In the genomic region with DNA sequence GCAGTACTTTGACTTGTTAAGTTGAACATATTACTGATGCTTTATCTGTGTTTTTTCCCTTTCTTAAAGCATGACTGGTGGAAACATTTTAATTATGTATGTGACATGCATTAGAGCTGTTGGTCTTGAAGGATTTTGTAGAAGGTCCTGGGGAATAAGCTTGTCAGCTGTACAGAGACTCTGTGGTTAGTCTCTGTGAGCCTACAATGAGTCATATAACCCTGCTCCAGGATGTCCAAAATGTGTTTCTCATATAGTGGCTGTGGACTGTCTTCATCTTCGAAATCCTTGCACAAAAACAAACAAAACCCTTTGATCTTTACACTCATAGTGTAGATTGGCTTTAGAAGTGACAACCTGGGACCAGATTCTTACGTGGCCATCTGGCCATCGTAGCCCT, we compare ENCODE assay signal across 15 mouse cellular contexts.
"Had no signal": no experiment of that assay in that cellular context is flagged by ENCODE, and none has a peak within 500 bp of the region (broad histone marks: within the 10 kb centered on the region; RNA-seq: fewer than 3 reads in every experiment).

No protein-coding gene starts in this region.

- ATAC-seq: midbrain, embryonic 15.5 days had no signal

- H3K36me3 ChIP-seq: midbrain, embryonic 12.5 days; midbrain, embryonic 15.5 days; neural tube, embryonic 12.5 days; stomach, embryonic 15.5 days had no signal

- H3K9ac ChIP-seq: lung, embryonic 14.5 days; midbrain, embryonic 12.5 days; midbrain, embryonic 15.5 days; neural tube, embryonic 12.5 days; stomach, embryonic 15.5 days had no signal

- DNase-seq: lung, adult 18-20 months; lung, embryonic 14.5 days; lung, postnatal 14 days; lung, postnatal 36 days; right cerebral cortex, postnatal 14 days; thymus, adult 2 months; thymus, postnatal 25 days; thymus, postnatal 4 days had no signal

- H3K4me1 ChIP-seq: midbrain, embryonic 15.5 days; neural tube, embryonic 12.5 days; stomach, embryonic 15.5 days had no signal

- H3K27me3 ChIP-seq: midbrain, embryonic 12.5 days; midbrain, embryonic 15.5 days; neural tube, embryonic 12.5 days; stomach, embryonic 15.5 days had no signal

- H3K27ac ChIP-seq: macrophage; midbrain, embryonic 12.5 days; midbrain, embryonic 15.5 days; neural tube, embryonic 12.5 days; stomach, embryonic 15.5 days; stomach, postnatal 0 days had no signal

- H3K4me2 ChIP-seq: lung, embryonic 14.5 days; midbrain, embryonic 12.5 days; midbrain, embryonic 15.5 days; neural tube, embryonic 12.5 days; stomach, embryonic 15.5 days had no signal

- H3K9me3 ChIP-seq: midbrain, embryonic 12.5 days; midbrain, embryonic 15.5 days; neural tube, embryonic 12.5 days; stomach, embryonic 15.5 days had no signal

- H3K4me3 ChIP-seq: megakaryocyte, embryonic 14.5 days; midbrain, embryonic 12.5 days; midbrain, embryonic 15.5 days; neural tube, embryonic 12.5 days; stomach, embryonic 15.5 days had no signal
